Mouse (Mus musculus): Measurements from ENCODE around the gene Dnttip1.

DNA sequence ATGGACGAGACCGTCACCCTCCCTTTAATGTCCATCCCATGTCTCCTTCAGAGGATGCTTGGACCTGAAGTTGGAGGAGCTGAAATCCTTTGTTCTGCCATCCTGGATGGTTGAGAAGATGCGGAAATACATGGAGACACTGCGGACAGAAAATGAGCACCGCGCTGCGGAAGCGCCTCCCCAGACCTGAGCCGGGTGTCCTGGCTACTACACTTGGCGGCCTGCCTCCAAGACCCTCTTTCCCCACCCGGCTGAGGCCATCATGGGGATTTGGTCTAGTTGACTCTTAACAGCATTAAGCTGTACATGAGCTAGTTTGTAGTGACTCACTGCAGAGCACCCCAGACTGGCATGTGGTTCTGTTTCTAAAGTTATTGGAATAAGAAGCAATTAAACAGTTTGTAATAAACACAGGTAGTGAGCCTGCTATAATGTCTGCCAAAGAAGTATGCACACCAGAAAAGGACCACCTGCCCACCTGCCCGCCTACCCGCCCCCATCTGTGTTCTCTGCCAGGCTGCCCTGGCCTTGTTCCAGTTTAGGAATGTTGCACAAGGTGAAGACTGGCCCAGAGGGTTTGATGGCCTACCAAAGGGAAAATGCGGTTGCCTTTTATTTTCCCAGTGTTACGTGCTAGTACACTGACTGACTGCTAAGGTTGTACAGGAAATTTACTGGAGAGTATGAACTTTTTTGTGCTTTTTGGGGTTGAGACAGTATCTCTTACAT lies 22.2 kb downstream of the Dnttip1 start:
- TF ChIP-seq CTCF (IDR thresholded peaks at IDR 0.05; ENCODE audit: control insufficient read depth, insufficient read depth, insufficient replicate concordance, low read depth, low read length) = no peak
- no peak for TF ChIP-seq POLR2A (IDR thresholded peaks at IDR 0.05; ENCODE audit: control insufficient read depth, low read depth, low read length)
